Mouse (Mus musculus) kidney, postnatal 14 days (tissue): ENCODE data around the gene Olfr592.
"Not testable (repeated sequence)": the region's sequence is repeated elsewhere in the genome, so short reads cannot be mapped to it uniquely, and the experiment has no call there.

Experiments
- DNase-seq: peaks from one replicate; pipeline ENCODE4 v3.0.0; 2022; ENCODE audit warnings: mixed read lengths

The Olfr592 gene

DNA sequence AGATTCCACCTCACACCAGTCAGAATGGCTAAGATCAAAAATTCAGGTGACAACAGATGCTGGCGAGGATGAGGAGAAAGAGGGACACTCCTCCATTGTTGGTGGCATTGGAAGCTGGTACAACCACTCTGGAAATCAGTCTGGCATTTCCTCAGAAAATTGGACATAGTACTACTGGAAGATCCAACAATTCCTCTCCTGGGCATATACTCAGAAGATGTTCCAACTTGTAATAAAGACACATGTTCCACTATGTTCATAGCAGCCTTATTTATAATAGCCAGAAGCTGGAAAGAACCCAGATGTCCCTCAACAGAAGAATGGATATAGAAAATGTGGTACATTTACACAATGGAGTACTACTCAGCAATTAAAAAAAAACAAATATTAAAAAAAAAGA is at the start of gene Olfr592:
Gene Olfr592 (plus strand): TSS at position 301 of the 400 bp plus-strand sequence.
- not testable (repeated sequence) for DNase-seq

DNA sequence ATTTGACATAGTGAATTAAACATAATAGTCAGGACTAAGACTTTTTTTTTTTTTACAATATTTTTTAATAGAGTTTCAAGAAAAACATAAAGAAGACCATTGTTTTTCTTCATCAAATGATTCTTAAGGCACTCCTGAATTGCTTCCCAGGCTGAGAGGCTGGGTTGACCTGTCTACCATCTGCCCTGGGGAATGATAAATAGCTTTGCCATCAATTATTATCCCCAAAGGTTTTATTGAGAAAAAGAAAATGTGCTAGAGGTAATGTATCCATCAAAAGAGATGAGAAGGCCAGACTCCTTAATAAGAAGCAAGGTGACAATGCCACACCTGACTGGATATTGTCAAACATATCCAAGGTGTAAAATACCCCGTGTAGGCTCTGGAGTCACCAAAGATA is 44.0 kb upstream of the Olfr592 start, which contains the start of gene Olfr588-ps1:
Gene Olfr588-ps1 (plus strand): TSS at position 301 of the 400 bp plus-strand sequence.
- no peak for DNase-seq

DNA sequence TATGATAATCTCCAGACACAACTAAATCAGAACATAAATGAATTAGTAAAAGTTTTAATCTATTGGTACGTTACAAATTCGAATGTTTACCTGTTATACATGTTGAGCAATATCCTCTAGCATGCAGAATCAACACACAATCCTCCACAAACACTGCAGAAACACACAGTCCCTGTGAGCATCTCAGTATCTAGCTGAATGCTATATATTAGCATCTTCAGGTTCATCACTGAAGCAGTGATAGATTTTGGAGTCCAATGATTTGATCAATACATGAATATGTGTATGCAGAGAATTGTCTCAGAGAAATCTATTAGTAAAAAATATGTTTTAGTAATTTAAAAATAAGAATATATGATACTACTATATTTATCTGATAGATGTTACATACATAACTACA is 28.3 kb upstream of the Olfr592 start, which contains the start of gene Olfr589:
Gene Olfr589 (minus strand): TSS at position 101 of the 400 bp plus-strand sequence.
- no peak for DNase-seq

DNA sequence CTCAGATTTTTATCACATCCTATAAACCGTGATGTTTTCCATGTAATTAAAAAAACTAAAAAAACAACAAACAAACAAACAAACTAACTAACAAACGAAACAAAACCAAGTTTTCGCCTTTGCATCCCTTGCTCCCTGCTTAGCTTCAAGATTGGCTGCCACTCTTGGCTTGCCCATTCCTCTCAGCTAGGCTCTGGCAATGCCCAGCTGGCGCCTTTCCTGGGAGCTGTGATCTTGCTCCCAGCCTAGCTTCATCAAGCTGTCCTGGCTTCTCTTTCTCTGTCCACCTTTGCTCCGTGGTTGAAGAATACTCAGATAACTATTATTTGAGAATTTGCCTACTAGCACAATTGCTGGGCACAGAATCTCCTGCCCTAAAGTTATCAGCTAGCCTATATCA is 14.9 kb upstream of the Olfr592 start:
- no peak for DNase-seq

DNA sequence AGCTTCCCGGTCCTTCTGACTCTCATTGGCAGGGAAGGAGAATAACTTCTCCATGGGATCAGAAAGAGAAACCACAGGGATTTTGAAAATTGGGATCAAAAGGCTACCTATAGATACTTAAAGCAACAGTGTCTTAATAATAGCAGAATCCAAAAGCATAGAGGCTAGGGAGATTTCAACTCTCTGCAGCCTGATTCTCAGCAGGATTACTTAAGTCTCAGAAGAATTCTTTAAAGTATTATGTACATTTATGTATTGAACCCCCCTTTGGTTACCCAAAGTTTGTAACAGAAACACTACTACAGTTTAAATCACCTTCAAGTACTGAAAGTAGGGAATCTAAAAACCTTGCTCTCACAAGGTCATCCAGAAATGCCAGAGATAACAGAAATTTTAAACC is 6.4 kb upstream of the Olfr592 start, which contains the start of gene Olfr591:
Gene Olfr591 (minus strand): TSS at position 101 of the 400 bp plus-strand sequence.
- no peak for DNase-seq

DNA sequence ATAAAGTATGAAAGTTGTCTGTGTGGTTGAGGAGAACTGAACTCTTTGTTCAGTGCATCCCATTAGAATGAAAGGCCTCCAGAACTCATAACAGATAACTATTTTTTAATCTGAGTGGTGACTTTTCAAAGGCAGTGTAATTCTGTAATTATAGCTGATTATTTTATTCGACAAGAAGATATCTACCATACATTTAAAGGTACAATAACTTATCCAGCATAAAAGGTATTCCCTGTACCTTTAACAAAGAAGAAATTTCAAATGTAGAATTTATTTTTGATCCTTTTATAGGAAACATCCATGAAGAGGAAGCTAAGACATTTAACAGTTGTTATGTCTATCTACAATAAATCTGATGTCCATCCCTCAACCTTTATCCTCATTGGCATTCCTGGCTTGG is 27.0 kb downstream of the Olfr592 start, which contains the start of gene Olfr593:
Gene Olfr593 (plus strand): TSS at position 301 of the 400 bp plus-strand sequence.
- DNase-seq = no peak

DNA sequence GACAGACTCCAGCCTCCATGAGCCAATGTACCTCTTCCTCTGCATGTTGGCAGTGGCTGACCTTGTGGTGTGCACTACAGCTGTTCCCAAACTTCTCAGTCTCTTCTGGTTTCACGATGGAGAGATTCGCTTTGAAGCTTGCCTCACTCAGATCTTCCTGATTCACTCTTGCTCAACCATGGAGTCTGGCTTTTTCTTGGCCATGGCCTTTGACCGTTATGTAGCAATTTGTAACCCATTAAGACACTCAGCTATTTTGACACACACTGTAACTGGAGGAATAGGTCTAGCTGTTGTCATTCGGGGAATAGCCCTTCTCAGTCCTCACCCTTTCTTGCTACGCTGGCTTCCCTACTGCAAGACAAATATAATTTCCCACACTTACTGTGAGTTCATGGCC is 27.4 kb downstream of the Olfr592 start:
- not testable (repeated sequence) for DNase-seq

DNA sequence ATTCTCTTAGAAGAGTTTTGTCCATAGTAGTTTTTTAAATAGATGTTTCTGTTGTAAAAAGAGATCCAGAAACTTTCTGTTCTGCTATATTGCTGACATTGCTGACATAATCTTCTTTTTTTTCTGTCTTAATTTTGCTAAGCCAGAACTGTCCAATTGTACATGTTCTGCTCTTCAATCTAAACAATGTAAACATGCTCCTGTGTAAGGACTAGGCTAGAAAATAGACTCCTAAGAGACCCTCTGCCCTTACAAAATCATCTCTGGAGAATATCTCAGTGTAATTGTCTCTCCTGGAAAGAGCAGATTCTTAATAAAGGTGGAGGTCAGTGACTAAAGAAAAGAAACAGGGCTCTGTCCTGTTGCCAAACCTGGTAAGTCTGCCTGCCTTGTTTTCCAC is 32.1 kb downstream of the Olfr592 start, which contains the start of gene Olfr594:
Gene Olfr594 (plus strand): TSS at position 301 of the 400 bp plus-strand sequence.
- DNase-seq = no peak
